8 mouse cellular contexts compared by ENCODE assay signal in genomic region chr15:102981379-102982288, GRCm38 (mm10). TPM values are rescaled to one million over a fixed set of nuclear protein-coding genes. Genes with fewer than 3 reads are reported as not detected.
DNase-seq lines count a peak whose midpoint lies in the region; ATAC-seq and TF ChIP-seq lines count a peak whose summit lies in the region.

No protein-coding gene starts in this region.

- no peak for TF ChIP-seq EP300 in liver, postnatal 0 days (IDR thresholded peaks at IDR 0.05; ENCODE audit: low read depth)

- no peak for TF ChIP-seq CTCF in liver, postnatal 0 days (IDR thresholded peaks at IDR 0.05; ENCODE audit: low read depth)

- no peak overlapping the region for H3K9ac ChIP-seq in heart, embryonic 14.5 days (ENCODE audit: low read length)
- H3K9ac ChIP-seq in hindbrain, embryonic 15.5 days, result no peak overlapping the region
- no peak overlapping the region for H3K9ac ChIP-seq in liver, postnatal 0 days (replicated peaks)

- H3K4me1 ChIP-seq in heart, embryonic 14.5 days (ENCODE audit: control insufficient read depth in 2 of 2, insufficient read depth in 2 of 2, low read length in 2 of 2), result peaks cover 0 to 6% of the 10 kb centered on the region in 2 experiments; a peak in 2 of 4 replicates
- H3K4me1 ChIP-seq in hindbrain, embryonic 15.5 days (replicated peaks), result peaks cover 9% of the 10 kb centered on the region
- peaks cover 13% of the 10 kb centered on the region for H3K4me1 ChIP-seq in liver, postnatal 0 days (ENCODE audit: insufficient read depth)

- no peaks in the 10 kb centered on the region for H3K9me3 ChIP-seq in heart, embryonic 14.5 days (ENCODE audit: control insufficient read depth, low read length)
- H3K9me3 ChIP-seq in hindbrain, embryonic 15.5 days, result no peaks in the 10 kb centered on the region
- H3K9me3 ChIP-seq in liver, postnatal 0 days (ENCODE audit: low read length), result no peaks in the 10 kb centered on the region

- no peak for DNase-seq in heart, adult 8-10 months (ENCODE audit: low spot score)
- peak; percentile 88 for DNase-seq in embryo, embryonic 11 days
- DNase-seq in liver, postnatal 0 days, result peak; percentile 23
- DNase-seq in spleen, postnatal 36 days (ENCODE audit: low spot score in 2 of 2), result no peak
- no peak for DNase-seq in layer of hippocampus, adult 9-10 months (ENCODE audit: low spot score)
- DNase-seq in right cerebral cortex, postnatal 4 days, result no peak

- H3K36me3 ChIP-seq in heart, embryonic 14.5 days (ENCODE audit: control insufficient read depth, insufficient read depth, low read length), result no peaks in the 10 kb centered on the region
- no peaks in the 10 kb centered on the region for H3K36me3 ChIP-seq in hindbrain, embryonic 15.5 days
- H3K36me3 ChIP-seq in liver, postnatal 0 days (replicated peaks; ENCODE audit: insufficient read depth, low read length), result no peaks in the 10 kb centered on the region

- H3K4me3 ChIP-seq in heart, embryonic 14.5 days (ENCODE audit: control insufficient read depth in 1 of 2, insufficient read depth in 1 of 2, low read depth in 1 of 2, low read length in 2 of 2), result peak overlapping the region; percentile 12 to 27
- H3K4me3 ChIP-seq in hindbrain, embryonic 15.5 days, result peak overlapping the region; percentile 15
- H3K4me3 ChIP-seq in liver, postnatal 0 days (ENCODE audit: low read depth, low read length), result peak overlapping the region; percentile 24

- H3K4me2 ChIP-seq in heart, embryonic 14.5 days (ENCODE audit: low read length), result peak overlapping the region; percentile 48
- peak overlapping the region; percentile 35 for H3K4me2 ChIP-seq in hindbrain, embryonic 15.5 days
- peak overlapping the region; percentile 35 for H3K4me2 ChIP-seq in liver, postnatal 0 days (ENCODE audit: low read depth, low read length)

- ATAC-seq in heart, embryonic 14.5 days (ENCODE audit: insufficient number of reproducible peaks, insufficient read depth, low FRiP score, low read depth), result no peak
- no peak for ATAC-seq in hindbrain, embryonic 15.5 days (ENCODE audit: low FRiP score, low read depth)
- no peak for ATAC-seq in liver, postnatal 0 days

- H3K27ac ChIP-seq in heart, embryonic 14.5 days (replicated peaks in 1 of 2; ENCODE audit: control insufficient read depth in 1 of 2, insufficient read depth in 1 of 2, low read depth in 2 of 2, low read length in 2 of 2), result no peak overlapping the region
- H3K27ac ChIP-seq in hindbrain, embryonic 15.5 days (replicated peaks), result no peak overlapping the region
- no peak overlapping the region for H3K27ac ChIP-seq in liver, postnatal 0 days (ENCODE audit: low read depth)

- H3K27me3 ChIP-seq in heart, embryonic 14.5 days (ENCODE audit: control insufficient read depth, insufficient read depth, low read length), result peaks cover 100% of the 10 kb centered on the region
- peaks cover 91% of the 10 kb centered on the region for H3K27me3 ChIP-seq in hindbrain, embryonic 15.5 days
- H3K27me3 ChIP-seq in liver, postnatal 0 days (ENCODE audit: insufficient read depth, low read length), result peaks cover 98% of the 10 kb centered on the region

- under 1% methylated on average over 87 of the region's 88 CpGs for WGBS in heart, embryonic 14.5 days
- under 1% methylated on average over 88 of the region's 88 CpGs for WGBS in hindbrain, embryonic 15.5 days
- 1% methylated on average over 88 of the region's 88 CpGs for WGBS in liver, postnatal 0 days (ENCODE audit: insufficient replicate concordance)

RNA-seq across cellular contexts. Expression of gene Hoxc9, which starts 5.4 kb away (rescaled TPM):
- polyA plus RNA-seq in heart, embryonic 14.5 days (2014; fragmentation: Nextera tagmentation; extraction: Ambion mirVana), result not detected in 2 replicates
- total RNA-seq in heart, adult 8-10 months (2022), result not detected
- 0.30 TPM in 1 of 2 replicates, not detected in the other for polyA plus RNA-seq in hindbrain, embryonic 15.5 days (2015; fragmentation: Nextera tagmentation; extraction: Ambion mirVana)
- polyA plus RNA-seq in liver, postnatal 0 days (2015; fragmentation: Nextera tagmentation; extraction: Ambion mirVana), result not detected in 2 replicates

RNA-seq across cellular contexts. Expression of gene Hoxc8, which starts 8.8 kb away (rescaled TPM):
- not detected in 2 replicates for polyA plus RNA-seq in heart, embryonic 14.5 days (2014; fragmentation: Nextera tagmentation; extraction: Ambion mirVana)
- not detected for total RNA-seq in heart, adult 8-10 months (2022)
- 2.3 and 16.6 TPM in 2 replicates for polyA plus RNA-seq in hindbrain, embryonic 15.5 days (2015; fragmentation: Nextera tagmentation; extraction: Ambion mirVana)
- polyA plus RNA-seq in liver, postnatal 0 days (2015; fragmentation: Nextera tagmentation; extraction: Ambion mirVana), result not detected in 2 replicates

RNA-seq across cellular contexts. Expression of gene Hoxc5, which starts 14.4 kb away (rescaled TPM):
- polyA plus RNA-seq in heart, embryonic 14.5 days (2014; fragmentation: Nextera tagmentation; extraction: Ambion mirVana), result 0.07 TPM in 1 of 2 replicates, not detected in the other
- total RNA-seq in heart, adult 8-10 months (2022), result under 1 TPM in 1 of 4 experiments, not detected in 3; 0.12 TPM
- 20.1 and 22.0 TPM in 2 replicates for polyA plus RNA-seq in hindbrain, embryonic 15.5 days (2015; fragmentation: Nextera tagmentation; extraction: Ambion mirVana)
- polyA plus RNA-seq in liver, postnatal 0 days (2015; fragmentation: Nextera tagmentation; extraction: Ambion mirVana), result not detected in 2 replicates

RNA-seq across cellular contexts. Expression of gene Hoxc10, which starts 15.0 kb away (rescaled TPM):
- not detected in 2 replicates for polyA plus RNA-seq in heart, embryonic 14.5 days (2014; fragmentation: Nextera tagmentation; extraction: Ambion mirVana)
- total RNA-seq in heart, adult 8-10 months (2022), result not detected
- not detected in 2 replicates for polyA plus RNA-seq in hindbrain, embryonic 15.5 days (2015; fragmentation: Nextera tagmentation; extraction: Ambion mirVana)
- polyA plus RNA-seq in liver, postnatal 0 days (2015; fragmentation: Nextera tagmentation; extraction: Ambion mirVana), result not detected in 2 replicates

RNA-seq across cellular contexts. Expression of gene Hoxc6, which starts 16.4 kb away (rescaled TPM):
- polyA plus RNA-seq in heart, embryonic 14.5 days (2014; fragmentation: Nextera tagmentation; extraction: Ambion mirVana), result 0.15 and 0.22 TPM in 2 replicates
- total RNA-seq in heart, adult 8-10 months (2022), result under 1 TPM in 2 of 4 experiments, not detected in 2; 0.25 to 0.62 TPM
- 7.4 and 13.1 TPM in 2 replicates for polyA plus RNA-seq in hindbrain, embryonic 15.5 days (2015; fragmentation: Nextera tagmentation; extraction: Ambion mirVana)
- not detected in 2 replicates for polyA plus RNA-seq in liver, postnatal 0 days (2015; fragmentation: Nextera tagmentation; extraction: Ambion mirVana)

Comparison
In these comparisons a context has a peak if more than half of its experiments do, and no peak if none do; other contexts are left out.
1. DNase-seq: peak in embryo, embryonic 11 days (single experiment) and liver, postnatal 0 days (single experiment); none in heart, adult 8-10 months (single experiment), spleen, postnatal 36 days (0 of 2), layer of hippocampus, adult 9-10 months (single experiment) and right cerebral cortex, postnatal 4 days (single experiment).
2. RNA of gene Hoxc5, which starts 14.4 kb away (polyA plus RNA-seq): 20.1 to 22.0 TPM in hindbrain, embryonic 15.5 days; 0.07 TPM in heart, embryonic 14.5 days and not detected in liver, postnatal 0 days; every median in the first group is over 10 times any median in the second.
3. Peak in every context shown above with its lines, with median percentiles within 50 percentile points of each other: H3K4me2 ChIP-seq and H3K4me3 ChIP-seq.